Mouse (Mus musculus) megakaryocyte progenitor cell, adult 5-6 weeks (primary cell): ENCODE data around the gene Casd1. TPM values are rescaled to one million over a fixed set of nuclear protein-coding genes. Genes with fewer than 3 reads are reported as not detected.
"Not testable (repeated sequence)": the region's sequence is repeated elsewhere in the genome, so short reads cannot be mapped to it uniquely, and the experiment has no call there.

Experiments
- ATAC-seq: replicated peaks from 2 replicates; pipeline ENCODE4 v1.8.0; 2016; ENCODE audit warnings: mild to moderate bottlenecking, moderate TSS enrichment, inconsistent platforms; ENCODE audit not compliant: poor library complexity
- total RNA-seq, 2 experiments: library from RNA; stranded (forward) in 1 of 2; stranded (reverse) in 1 of 2; fragments of 157-497, 149-512 nt in 1 of 2; fragments of 200-1000 nt in 1 of 2; gene quantifications; 2 replicates each; pipeline versions ENCODE4 v1.2.3 to v1.2.4; 2015 to 2017

The Casd1 gene
- total RNA-seq, 2 experiments from 2014 or later: 42.9 to 62.2 TPM

DNA sequence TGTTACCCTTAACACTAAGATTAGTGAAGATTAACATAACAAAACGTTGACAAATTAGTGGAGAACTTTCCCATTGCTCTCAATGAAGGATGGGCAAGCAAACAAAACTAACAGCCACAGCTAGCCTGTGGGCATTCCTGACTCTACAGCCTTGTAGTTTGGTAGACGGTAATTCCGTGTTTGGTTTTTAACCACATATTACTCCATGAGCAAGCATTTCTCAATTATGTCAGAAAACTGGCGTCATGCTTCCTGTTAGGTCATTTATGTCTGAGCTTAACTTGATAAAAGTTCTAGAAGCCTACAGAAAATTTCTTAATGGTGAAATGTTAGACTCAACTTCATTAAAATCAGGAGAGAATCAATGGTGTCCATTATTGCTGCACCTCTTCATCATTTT lies 11.2 kb downstream of the Casd1 start:
- ATAC-seq: peak; percentile 76

DNA sequence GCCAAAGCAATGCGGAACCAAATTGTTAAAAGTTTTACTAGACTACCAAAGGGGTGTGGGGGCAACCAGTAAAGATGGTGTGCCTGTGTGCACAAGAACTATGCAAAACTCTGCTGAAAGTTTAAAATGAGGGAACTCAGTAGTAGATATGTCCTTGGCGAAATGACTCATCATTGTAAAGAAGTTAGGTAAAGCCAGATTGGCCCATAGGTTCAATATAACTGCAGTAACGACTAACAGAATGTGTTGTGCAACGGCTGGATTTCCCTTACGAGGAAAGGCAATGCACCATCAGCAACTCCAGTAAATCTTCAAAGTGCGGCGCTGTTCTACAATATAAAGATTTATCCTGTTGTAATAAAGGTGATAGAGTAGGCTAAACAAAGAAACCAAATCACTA lies 11.8 kb downstream of the Casd1 start:
- ATAC-seq: peak; percentile 51

DNA sequence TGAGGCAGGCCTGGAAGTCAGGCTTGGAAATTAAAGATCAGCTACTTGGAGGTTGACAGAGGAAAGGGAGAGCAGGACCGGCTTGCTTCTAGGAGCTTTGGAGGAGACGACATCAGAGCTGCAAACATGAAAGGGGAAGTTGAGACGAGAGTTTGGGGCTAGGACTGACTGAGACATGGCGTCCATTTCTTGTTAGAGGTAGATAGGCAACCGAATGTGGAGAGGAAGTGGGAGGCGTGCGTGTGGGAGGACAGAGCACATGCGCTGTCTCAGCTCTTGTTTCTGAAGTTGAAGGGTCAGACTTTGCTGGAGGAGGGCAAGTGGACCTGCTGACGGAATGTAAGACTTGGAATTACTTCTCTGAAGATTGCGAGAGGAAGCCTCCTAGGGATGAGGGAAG lies 17.3 kb downstream of the Casd1 start:
- ATAC-seq: peak; percentile 98

DNA sequence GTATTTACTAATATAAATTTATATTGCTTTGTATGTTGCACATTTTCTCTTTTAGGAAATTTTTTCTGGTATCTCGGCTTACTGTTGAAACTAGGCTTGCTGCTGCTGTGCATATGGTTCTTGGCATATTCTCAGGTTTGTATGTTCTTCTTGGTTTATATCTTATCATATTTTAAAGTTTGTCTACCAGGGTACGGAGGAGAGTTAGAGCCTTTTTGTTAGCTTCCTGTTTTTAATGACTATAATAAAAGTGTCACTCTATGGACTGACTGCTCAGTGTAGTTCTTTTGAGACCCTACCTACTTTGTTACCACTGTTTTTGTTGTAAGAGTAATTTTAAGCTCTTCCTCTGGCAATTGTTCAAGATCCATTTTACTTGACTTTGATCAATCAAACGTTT lies 30.8 kb downstream of the Casd1 start:
- no peak for ATAC-seq

DNA sequence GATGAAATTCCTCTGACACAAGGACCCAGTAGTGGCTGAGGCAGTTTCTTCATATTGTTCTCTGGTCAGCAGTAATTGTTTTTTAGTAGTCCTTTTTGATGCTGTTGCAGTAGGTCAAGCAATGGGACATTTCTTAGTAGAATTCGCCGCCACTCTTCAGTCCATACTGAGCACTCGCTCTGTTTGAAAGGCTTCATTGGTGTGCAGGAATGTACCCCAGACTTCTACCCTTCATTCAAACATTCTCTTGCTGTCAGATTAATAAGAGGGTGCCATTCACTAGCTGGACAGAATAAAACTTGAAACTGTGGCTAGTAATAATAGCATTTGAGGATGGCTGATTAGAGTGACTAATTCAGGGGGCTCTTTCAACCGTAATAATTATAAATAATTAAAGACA lies 32.5 kb downstream of the Casd1 start:
- ATAC-seq: no peak

DNA sequence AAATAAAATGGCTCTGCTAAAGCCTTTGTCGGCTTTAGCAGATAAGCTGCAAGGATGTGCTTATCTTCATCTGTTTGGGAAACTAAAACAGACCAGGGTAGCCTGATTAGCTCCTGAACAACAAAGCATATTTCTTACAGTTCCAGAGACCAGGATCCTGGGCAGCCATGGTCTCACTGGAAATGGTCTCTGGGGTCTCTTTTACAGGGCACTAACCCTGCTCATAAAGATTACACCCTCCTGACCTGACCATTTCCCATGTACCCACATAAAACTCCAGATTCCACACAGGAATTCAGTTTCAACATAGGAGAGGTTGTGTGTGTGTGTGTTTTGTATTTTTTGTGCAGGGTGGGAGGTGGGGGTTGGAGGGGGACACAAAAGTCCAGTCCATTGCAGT lies 34.2 kb downstream of the Casd1 start:
- ATAC-seq: no peak

DNA sequence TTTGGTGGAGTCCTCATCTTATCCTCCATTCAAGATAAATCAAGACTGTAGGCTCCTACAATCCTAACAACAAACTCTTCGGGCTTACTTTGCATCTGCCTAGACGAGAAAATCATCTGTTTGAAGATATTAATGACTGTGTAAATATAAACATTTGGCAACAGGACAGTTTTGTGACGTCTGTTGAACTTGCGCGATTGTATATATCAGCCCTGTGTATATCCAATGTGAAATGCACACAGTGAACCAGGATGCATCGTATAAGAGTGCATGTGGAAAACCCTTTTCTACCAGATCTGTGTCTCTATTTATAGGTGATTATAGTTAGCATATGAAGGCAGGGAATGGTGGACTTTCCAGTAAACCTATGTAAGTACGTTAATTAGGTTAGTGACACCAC lies 41.4 kb downstream of the Casd1 start:
- no peak for ATAC-seq

DNA sequence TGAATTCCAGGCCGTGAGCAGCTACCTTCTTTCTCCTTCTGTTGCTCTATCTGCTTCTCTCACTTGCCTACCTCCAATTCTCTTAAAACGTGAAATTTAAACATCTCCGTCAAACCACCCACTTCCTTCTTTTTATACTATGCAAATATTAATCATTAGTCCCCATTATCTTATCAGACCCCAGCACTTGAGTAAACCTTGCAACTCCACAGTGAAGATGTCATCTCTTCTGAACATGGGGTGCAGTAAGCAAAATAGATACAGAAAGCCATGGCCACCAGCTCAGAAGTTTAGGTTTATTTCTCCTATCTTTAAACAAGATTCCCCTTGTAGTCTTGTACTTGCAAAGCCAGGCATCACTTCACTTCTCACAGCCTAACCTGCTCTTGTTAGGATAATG lies 46.7 kb downstream of the Casd1 start:
- ATAC-seq: 0 out of 2 replicates have a peak, but pooled peaks have one; percentile 31

DNA sequence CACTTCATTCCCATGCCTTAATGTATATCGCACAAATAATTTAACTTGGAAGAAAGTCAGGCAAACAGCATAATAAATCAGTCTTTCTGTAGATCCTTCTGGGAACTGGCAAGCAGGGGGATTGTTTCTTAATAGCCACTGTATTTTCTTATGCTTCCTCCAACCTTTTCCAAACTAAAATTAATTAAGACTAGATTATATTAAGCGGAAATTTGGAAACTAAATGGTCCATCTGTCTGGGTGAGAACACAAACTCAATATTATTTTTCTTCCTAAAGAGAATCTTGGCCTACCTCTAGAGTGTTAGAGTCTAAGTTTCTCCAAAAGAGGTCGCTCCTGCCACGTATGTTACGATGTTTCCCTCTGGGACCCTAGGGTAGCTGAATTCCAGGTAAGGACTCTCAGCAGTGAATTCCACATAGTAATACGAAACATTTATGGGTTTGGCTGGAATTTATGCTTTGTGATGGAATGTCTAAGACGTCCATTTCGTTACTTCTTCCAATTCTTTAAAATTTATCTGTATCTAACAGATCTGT lies 52.0 kb downstream of the Casd1 start:
- ATAC-seq: no peak

DNA sequence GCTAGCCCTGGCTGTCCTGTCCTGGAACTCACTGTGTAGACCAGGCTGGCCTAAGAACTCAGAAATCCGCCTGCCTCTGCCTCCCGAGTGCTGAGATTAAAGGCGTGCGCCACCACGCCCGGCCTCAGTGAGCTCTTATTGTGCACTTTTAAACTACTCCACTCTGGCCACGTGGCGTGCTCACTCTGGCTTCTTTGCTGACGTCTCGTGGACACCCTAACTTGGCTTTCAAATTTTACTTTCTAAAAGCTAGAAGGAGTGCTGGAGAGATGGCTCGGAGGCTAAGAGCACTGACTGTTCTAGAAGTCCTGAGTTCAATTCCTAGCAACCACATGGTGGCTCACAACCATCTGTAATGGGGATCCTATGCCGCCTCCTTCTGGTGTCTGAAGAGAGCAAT lies 53.1 kb downstream of the Casd1 start:
- not testable (repeated sequence) for ATAC-seq

DNA sequence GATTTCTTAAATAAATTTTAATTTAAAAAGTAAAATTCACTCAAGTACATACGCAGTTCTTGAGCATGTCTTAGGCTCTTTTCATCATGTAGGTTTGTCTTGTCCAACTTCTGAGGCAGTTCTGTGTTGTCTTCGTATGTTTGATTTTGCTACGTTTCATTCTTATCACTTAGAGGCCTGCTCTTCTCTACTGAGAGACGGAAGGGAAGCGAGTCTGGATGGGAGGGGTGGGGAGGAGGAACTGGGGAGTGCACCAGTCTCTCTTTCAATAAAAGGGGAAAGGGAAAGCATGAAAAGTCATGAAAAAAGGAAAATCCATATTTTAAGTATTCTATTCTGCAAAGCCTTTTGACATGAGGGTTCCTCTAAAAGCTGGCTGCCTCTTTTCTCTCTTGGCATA lies 54.8 kb downstream of the Casd1 start:
- 0 out of 2 replicates have a peak, but pooled peaks have one; percentile 29 for ATAC-seq

DNA sequence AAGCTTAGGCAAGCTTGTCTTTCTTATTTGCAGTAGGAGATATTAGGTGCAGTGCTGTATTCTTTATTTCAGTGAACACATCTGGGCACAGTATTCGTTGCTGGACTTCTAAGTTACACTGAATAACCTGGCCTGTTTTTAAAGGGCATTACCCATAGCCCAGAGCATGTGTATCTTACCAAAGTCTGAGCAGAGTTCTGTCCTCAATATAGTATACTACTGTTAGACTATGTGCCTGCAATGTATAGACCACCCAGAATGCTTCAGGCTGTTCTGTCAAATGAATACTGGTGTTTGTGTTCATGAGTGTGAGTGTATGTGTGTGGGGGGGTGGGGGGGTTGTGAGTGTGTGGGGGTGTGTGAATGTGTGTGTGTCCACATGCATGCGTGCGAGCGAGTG lies 55.3 kb downstream of the Casd1 start:
- no peak for ATAC-seq

DNA sequence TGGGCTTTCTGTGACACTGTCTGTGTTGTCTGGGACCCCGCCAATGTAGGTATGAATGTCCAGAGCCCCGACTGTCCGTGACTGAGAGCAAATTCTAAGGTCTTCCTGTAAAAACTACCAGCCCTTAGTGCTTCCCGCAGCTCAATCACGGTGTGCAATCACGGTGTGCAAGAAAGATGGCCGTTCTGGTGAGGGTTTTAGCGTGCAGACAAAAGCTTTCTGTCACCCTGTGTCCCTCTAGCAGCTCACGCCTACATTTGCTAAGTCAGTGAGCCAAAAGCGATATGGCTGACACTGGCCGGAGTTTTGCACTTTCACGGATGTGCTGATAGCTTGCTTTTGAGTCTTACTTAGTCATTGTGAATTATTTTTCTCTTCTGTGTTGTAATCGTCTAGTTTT lies 58.2 kb downstream of the Casd1 start:
- ATAC-seq: no peak

DNA sequence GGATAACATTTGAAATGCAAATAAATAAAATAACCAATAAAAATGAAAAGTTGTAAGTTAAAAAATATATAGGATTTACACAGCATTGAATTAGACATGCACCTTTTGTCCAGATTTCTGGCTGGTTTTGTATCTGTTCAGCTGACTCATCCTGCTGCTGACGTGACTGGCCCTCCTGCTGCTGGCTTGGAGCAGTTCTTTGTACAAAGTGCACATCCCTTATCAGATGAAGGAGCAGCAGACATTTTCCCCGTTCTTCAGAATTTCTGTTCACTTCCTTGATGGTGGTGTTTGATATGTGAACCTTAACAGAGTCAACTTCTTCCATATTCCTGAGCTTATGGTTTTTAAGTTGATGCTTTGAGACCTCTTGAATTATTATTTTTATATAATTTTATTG lies 62.9 kb downstream of the Casd1 start:
- peak; percentile 50 for ATAC-seq

DNA sequence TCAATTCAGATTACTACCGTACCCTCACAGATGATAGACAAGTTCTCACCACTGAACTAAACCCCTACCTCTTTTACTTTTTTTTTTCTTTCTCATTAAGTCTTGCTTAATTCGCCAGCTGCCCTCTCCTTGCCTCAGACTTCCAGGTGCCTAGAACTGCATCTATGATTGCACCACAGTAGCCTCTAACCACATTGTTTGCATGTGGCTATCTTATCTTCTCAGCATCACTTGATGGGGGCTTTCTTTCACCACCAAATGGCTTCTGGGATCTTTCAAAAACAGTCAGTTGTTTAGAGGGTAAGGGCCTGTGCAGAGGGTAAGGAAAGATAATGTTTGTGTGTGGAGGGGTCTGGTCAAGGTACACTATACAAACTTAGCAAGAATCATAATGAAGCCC lies 63.7 kb downstream of the Casd1 start:
- peak; percentile 87 for ATAC-seq

DNA sequence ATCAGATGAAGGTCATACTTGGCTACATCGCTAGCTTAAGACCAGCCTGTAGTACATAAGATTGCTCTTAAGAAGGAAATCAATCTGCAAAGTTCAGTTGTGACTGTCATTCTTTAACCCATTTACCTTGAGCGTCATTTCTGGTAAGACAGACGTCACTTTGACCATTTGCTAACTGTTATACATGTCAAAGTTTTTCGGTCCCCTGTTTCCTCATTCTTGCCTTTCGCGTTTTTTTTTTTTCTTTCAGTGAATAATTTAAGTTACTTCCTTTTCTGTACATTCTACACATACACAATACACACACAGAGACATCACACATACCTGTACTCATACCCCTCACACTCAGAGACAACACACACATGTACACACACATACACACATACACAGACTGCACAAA lies 64.5 kb downstream of the Casd1 start:
- peak; percentile 40 for ATAC-seq

DNA sequence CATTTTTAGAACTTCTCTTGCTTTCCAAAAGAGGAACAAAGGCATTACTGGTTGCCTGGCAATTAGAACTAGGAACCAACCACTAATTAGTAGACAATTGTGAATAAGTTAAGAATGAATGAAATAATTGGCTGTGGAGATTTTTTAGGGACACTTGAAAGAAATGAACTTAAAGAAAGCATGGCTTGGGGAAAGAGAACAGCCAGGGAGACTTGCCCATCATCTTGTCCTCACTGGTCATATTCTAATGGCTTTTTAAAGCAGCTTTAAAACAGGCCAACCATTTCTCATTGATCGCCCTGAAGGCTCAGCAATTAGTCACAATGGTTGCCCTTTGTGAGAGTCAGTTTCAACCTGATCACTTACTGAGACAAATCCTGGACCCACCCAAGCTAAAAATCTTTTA lies 76.7 kb downstream of the Casd1 start:
- ATAC-seq: no peak

DNA sequence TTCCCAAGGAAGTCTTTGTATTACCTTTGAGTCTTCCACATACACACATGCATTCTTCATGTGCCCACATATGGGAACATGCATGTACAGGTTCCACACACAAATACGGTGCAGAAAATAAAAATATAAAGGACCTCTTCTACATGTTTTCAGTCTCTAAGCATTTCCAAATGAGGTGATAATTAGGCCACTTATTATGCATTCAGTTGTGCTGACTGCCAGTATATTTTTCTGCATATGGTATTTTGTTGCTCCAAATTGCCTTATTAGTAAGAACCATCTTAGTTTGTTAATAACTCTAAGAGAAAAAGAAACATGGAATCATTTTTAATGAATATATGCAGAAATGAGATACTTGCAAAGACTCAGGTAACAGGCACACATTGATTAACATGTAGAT lies 79.3 kb downstream of the Casd1 start:
- ATAC-seq: no peak

DNA sequence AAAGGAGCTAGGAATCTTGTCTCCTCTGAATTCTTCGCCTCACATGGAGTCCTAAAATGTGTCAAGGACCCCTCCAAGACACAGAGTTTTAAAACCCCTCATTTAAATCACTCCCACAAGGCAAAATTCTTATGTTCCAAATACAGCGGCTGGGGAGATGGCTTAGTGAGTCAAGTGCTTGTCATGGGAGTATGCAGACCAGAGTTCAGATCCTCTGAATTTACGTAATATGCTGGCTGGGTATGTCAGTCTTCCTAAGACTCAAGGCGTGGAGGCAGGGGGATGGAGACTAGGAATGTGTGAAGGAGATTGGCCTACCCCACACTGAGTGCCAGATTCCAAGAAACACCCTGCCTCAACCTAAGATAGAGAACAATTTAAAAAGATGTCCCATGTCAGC lies 79.9 kb downstream of the Casd1 start:
- no peak for ATAC-seq

DNA sequence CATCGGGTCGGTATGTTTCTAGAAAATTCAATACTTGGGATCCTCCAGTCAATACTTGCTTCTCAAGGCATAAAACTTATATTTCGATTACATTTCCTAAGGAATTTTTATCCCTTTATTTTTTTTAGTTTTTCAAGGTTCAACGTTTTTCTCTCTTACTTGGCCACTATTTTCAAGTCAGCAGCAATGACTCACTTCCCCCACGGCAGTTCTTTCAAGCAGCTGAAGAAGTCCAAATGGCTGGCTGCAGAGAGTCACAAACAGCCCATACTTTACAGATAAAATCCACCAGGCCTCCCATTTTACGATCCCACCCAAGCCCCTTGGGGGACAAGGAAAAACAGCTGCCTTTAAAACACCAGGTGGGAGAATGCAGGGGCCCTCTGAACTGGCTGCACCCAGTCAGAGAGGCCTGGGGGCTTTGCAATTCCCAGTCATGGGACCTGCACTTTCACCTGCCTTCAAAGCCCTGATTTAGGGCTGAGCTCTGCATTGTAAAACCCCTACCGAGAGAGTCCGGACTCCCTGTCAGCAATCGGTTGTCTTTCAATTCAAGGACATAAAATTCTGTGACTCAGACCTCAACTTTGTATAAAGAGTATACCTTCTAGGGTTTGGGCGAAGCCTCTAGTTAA lies 84.2 kb downstream of the Casd1 start:
- ATAC-seq: no peak

DNA sequence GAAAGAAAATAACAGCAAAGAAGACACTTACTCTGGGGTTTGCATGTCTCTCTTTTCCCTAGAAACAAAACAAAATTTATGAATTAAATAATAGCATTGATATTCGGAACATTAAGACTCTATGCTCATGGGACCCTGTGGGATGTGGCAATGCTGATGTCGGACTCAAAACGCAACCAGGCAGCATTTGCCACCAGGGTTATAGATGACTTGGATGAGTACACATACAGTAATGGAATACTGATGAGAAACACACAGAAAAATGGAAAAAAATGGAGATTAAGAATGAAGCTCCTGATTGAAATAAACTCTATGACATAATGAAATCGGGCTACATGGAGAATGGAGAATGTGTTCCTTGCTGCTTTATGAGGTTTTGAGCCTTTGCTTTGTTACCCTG lies 89.8 kb downstream of the Casd1 start:
- no peak for ATAC-seq
